Mouse (Mus musculus) cerebellum, adult 2 months (tissue): ENCODE data around the gene Gsg1l.

Experiments used
- CTCF ChIP-seq: fragments of 200-500 bp; IDR thresholded peaks from 2 replicates; pipeline ENCODE4 v1.5.1; 2011; ENCODE audit warnings: low read depth, mild to moderate bottlenecking, control low read depth, low read length, moderate library complexity, borderline replicate concordance; ENCODE audit not compliant: insufficient read depth
- POLR2A ChIP-seq: fragments of 200-500 bp; IDR thresholded peaks from 2 replicates; pipeline ENCODE4 v1.6.1; 2011; ENCODE audit warnings: low read length, control low read depth, borderline replicate concordance; ENCODE audit not compliant: insufficient read depth

GRCm38 (mm10) chr7:126035332-126035731 lies 46.9 kb downstream of the Gsg1l start:
- TF ChIP-seq POLR2A (no peak), CTCF (no peak)
